Mouse (Mus musculus) lung, adult 2 months (tissue): ENCODE measurements around the gene Tenm1.

ENCODE experiments used
- CTCF ChIP-seq: fragments of 200-500 bp; IDR thresholded peaks from 2 replicates; pipeline ENCODE4 v1.5.1; 2011; ENCODE audit warnings: mild to moderate bottlenecking, low read length, control low read depth; ENCODE audit not compliant: insufficient read depth
- POLR2A ChIP-seq: fragments of 200-500 bp; IDR thresholded peaks from 2 replicates; pipeline ENCODE4 v1.6.1; 2011; ENCODE audit warnings: low read depth, mild to moderate bottlenecking, control low read depth, low read length, borderline replicate concordance; ENCODE audit errors: extremely low read depth

GRCm38 (mm10) chrX:43151561-43151960 is 277.4 kb downstream of the Tenm1 start:
- TF ChIP-seq POLR2A (no peak), CTCF (no peak)
